Mouse (Mus musculus) R1 (cell line): ENCODE measurements around the gene Aldh4a1.

Experiments used
- DNase-seq: peaks from one replicate; pipeline ENCODE4 v3.0.0-alpha.2; 2018; ENCODE audit warnings: low read depth, low spot score

Aldh4a1 gene

GRCm38 (mm10) chr4:139622373-139623282 lies at the start of gene Aldh4a1:
Gene Aldh4a1, plus strand, starts transcription at chr4:139622866.
- DNase-seq, result peak; percentile 99

- DNase-seq, result no peak
Measured at GRCm38 (mm10) chr4:139572928-139573512, 49.6 kb upstream of the Aldh4a1 start.

GRCm38 (mm10) chr4:139574156-139574798 lies 48.4 kb upstream of the Aldh4a1 start:
- peak; percentile 99 for DNase-seq

- DNase-seq, result peak; percentile 57
Measured at GRCm38 (mm10) chr4:139574799-139575672, 47.6 kb upstream of the Aldh4a1 start.

GRCm38 (mm10) chr4:139575673-139576003 lies 47.0 kb upstream of the Aldh4a1 start:
- DNase-seq, result peak; percentile 62

- no peak for DNase-seq
Measured at GRCm38 (mm10) chr4:139576251-139576880, 46.3 kb upstream of the Aldh4a1 start.

- DNase-seq, result no peak
Measured at GRCm38 (mm10) chr4:139577006-139577405, 45.7 kb upstream of the Aldh4a1 start.

- DNase-seq, result no peak
Measured at GRCm38 (mm10) chr4:139578389-139578788, 44.3 kb upstream of the Aldh4a1 start.

- no peak for DNase-seq
Measured at GRCm38 (mm10) chr4:139579003-139579402, 43.7 kb upstream of the Aldh4a1 start.

- no peak for DNase-seq
Measured at GRCm38 (mm10) chr4:139579466-139579865, 43.2 kb upstream of the Aldh4a1 start.

- DNase-seq, result peak; percentile 63
Measured at GRCm38 (mm10) chr4:139580663-139581336, 41.9 kb upstream of the Aldh4a1 start.

GRCm38 (mm10) chr4:139581427-139582051 lies 41.1 kb upstream of the Aldh4a1 start:
- DNase-seq, result no peak

- no peak for DNase-seq
Measured at GRCm38 (mm10) chr4:139582346-139582745, 40.3 kb upstream of the Aldh4a1 start.

- no peak for DNase-seq
Measured at GRCm38 (mm10) chr4:139582903-139583302, 39.8 kb upstream of the Aldh4a1 start.

GRCm38 (mm10) chr4:139583629-139584245 lies 38.9 kb upstream of the Aldh4a1 start:
- no peak for DNase-seq

GRCm38 (mm10) chr4:139584704-139585103 lies 38.0 kb upstream of the Aldh4a1 start:
- no peak for DNase-seq

- DNase-seq, result no peak
Measured at GRCm38 (mm10) chr4:139585713-139586112, 37.0 kb upstream of the Aldh4a1 start.

GRCm38 (mm10) chr4:139587370-139587769 lies 35.3 kb upstream of the Aldh4a1 start:
- DNase-seq, result no peak

- DNase-seq, result no peak
Measured at GRCm38 (mm10) chr4:139587773-139588172, 34.9 kb upstream of the Aldh4a1 start.
